In genomic region chr16:93798623-93799022, GRCm38 (mm10) we compare ENCODE assay signal across 19 mouse cellular contexts. TPM values are rescaled to one million over a fixed set of nuclear protein-coding genes. Genes with fewer than 3 reads are reported as not detected.
A peak's percentile ranks its signal among the peaks of the same experiment; 100 is the strongest.
DNase-seq lines count a peak whose midpoint lies in the region; ATAC-seq and TF ChIP-seq lines count a peak whose summit lies in the region.
"Had no signal": no experiment of that assay in that cellular context is flagged by ENCODE, and none has a peak within 500 bp of the region (broad histone marks: within the 10 kb centered on the region; RNA-seq: fewer than 3 reads in every experiment).

No protein-coding gene starts in this region.

- H3K9ac ChIP-seq in limb, embryonic 15.5 days, result no peak overlapping the region
- H3K9ac ChIP-seq: embryonic facial prominence, embryonic 12.5 days; forebrain, embryonic 15.5 days; liver, embryonic 13.5 days; neural tube, embryonic 13.5 days had no signal

- 0 out of 2 replicates have a peak overlapping the region, but pooled peaks have one; percentile 65 for H3K27ac ChIP-seq in limb, embryonic 15.5 days
- H3K27ac ChIP-seq in limb, embryonic 10.5 days, result no peak overlapping the region
- peak overlapping the region; percentile 29; the same call in 1 of the 2 replicates for H3K27ac ChIP-seq in small intestine, adult 2 months (ENCODE audit: insufficient read depth, low read depth, low read length)
- H3K27ac ChIP-seq: embryonic facial prominence, embryonic 12.5 days; forebrain, embryonic 15.5 days; kidney, postnatal 0 days; midbrain, embryonic 10.5 days; neural tube, embryonic 13.5 days had no signal

- no peak for ATAC-seq in limb, embryonic 15.5 days (ENCODE audit: insufficient number of reproducible peaks, low FRiP score, low TSS enrichment, low read depth)
- ATAC-seq in CD4-positive, CD25-positive, alpha-beta regulatory T cell, adult 4 months, result peak; percentile 81
- peak; percentile 88 for ATAC-seq in inflammation-experienced regulatory T-cells, adult 6 months
- ATAC-seq: forebrain, embryonic 15.5 days had no signal

- H3K27me3 ChIP-seq in limb, embryonic 15.5 days, result no peaks in the 10 kb centered on the region
- H3K27me3 ChIP-seq in limb, embryonic 10.5 days (ENCODE audit: low read depth, poor library complexity, severe bottlenecking), result no peaks in the 10 kb centered on the region
- H3K27me3 ChIP-seq in small intestine, adult 2 months (ENCODE audit: control insufficient read depth, insufficient read depth, low read length), result no peaks in the 10 kb centered on the region
- H3K27me3 ChIP-seq: embryonic facial prominence, embryonic 12.5 days; forebrain, embryonic 15.5 days; liver, embryonic 13.5 days; neural tube, embryonic 13.5 days had no signal

- H3K9me3 ChIP-seq in limb, embryonic 15.5 days, result no peaks in the 10 kb centered on the region
- H3K9me3 ChIP-seq in limb, embryonic 10.5 days (replicated peaks), result no peaks in the 10 kb centered on the region
- H3K9me3 ChIP-seq: embryonic facial prominence, embryonic 12.5 days; forebrain, embryonic 15.5 days; G1E; liver, embryonic 13.5 days; midbrain, embryonic 10.5 days; neural tube, embryonic 13.5 days had no signal

- no peak for DNase-seq in limb, embryonic 10.5 days (ENCODE audit: low spot score)
- no peak for DNase-seq in retina, embryonic 14.5 days (ENCODE audit: low spot score)
- DNase-seq in frontal cortex, postnatal 10 days (ENCODE audit: low spot score in 2 of 2), result no peak
- DNase-seq in left cerebral cortex, adult 8-10 months (ENCODE audit: low spot score in 2 of 2), result no peak
- DNase-seq: adrenal gland, adult 8-10 months; B cell, adult 2 months; liver, embryonic 13.5 days; lung, postnatal 14 days; right cerebral cortex, postnatal 25 days had no signal

- H3K4me1 ChIP-seq in limb, embryonic 15.5 days, result peaks cover 19% of the 10 kb centered on the region
- H3K4me1 ChIP-seq in limb, embryonic 10.5 days, result peaks cover 34% of the 10 kb centered on the region
- peaks cover 17% of the 10 kb centered on the region; the same call in 1 of the 2 replicates for H3K4me1 ChIP-seq in small intestine, adult 2 months (ENCODE audit: control insufficient read depth, insufficient read depth, insufficient read length, low read length)
- H3K4me1 ChIP-seq: forebrain, embryonic 15.5 days; neural tube, embryonic 13.5 days had no signal

- H3K36me3 ChIP-seq in limb, embryonic 15.5 days, result peaks cover 8% of the 10 kb centered on the region; the same call in 1 of the 2 replicates
- H3K36me3 ChIP-seq in limb, embryonic 10.5 days, result no peaks in the 10 kb centered on the region
- H3K36me3 ChIP-seq in small intestine, adult 2 months (ENCODE audit: control insufficient read depth, insufficient read depth, low read length), result peaks cover 25% of the 10 kb centered on the region
- H3K36me3 ChIP-seq: embryonic facial prominence, embryonic 12.5 days; G1E had no signal

- no peak for TF ChIP-seq CTCF in small intestine, adult 2 months (IDR thresholded peaks at IDR 0.05; ENCODE audit: extremely low read depth, insufficient read length, insufficient replicate concordance, low read depth, low read length)

- no peak overlapping the region for H3K4me2 ChIP-seq in limb, embryonic 15.5 days
- H3K4me2 ChIP-seq: embryonic facial prominence, embryonic 12.5 days; forebrain, embryonic 15.5 days; liver, embryonic 13.5 days; neural tube, embryonic 13.5 days had no signal

- no peak for TF ChIP-seq POLR2A in small intestine, adult 2 months (IDR thresholded peaks at IDR 0.05; ENCODE audit: low read depth, low read length)

- WGBS in limb, embryonic 15.5 days, result 63% methylated on average over 5 of the region's 5 CpGs
- WGBS in limb, embryonic 10.5 days, result 78% methylated on average over 5 of the region's 5 CpGs
- 43% methylated on average over 5 of the region's 5 CpGs for WGBS in small intestine, adult 2 months

- no peak overlapping the region for H3K4me3 ChIP-seq in limb, embryonic 15.5 days
- H3K4me3 ChIP-seq in limb, embryonic 10.5 days, result no peak overlapping the region
- H3K4me3 ChIP-seq in small intestine, adult 2 months (ENCODE audit: low read depth, low read length), result no peak overlapping the region
- H3K4me3 ChIP-seq: embryonic facial prominence, embryonic 12.5 days; forebrain, embryonic 15.5 days; liver, embryonic 13.5 days; midbrain, embryonic 10.5 days; neural tube, embryonic 13.5 days had no signal

RNA-seq across cellular contexts. Expression of gene Morc3, which starts 33.3 kb away (rescaled TPM):
- 28.2 and 31.6 TPM in 2 replicates for polyA plus RNA-seq in limb, embryonic 15.5 days (2015; fragmentation: Nextera tagmentation; extraction: Ambion mirVana)
- 28.9 and 31.0 TPM in 2 replicates for polyA plus RNA-seq in limb, embryonic 10.5 days (2016; fragmentation: Nextera tagmentation; extraction: Ambion mirVana)
- polyA plus RNA-seq in CD4-positive, CD25-positive, alpha-beta regulatory T cell, adult 4 months (2017; shearing (Covaris generic)), result 100 to 1,000 TPM in 1 of 2 experiments, 10 to 100 TPM in 1; 90.1 to 129 TPM
- polyA plus RNA-seq in inflammation-experienced regulatory T-cells, adult 6 months (2017; shearing (Covaris generic)), result 10 to 100 TPM; 78.1 to 84.6 (median 80.9) TPM
- 1.8 and 2.7 TPM in 2 replicates for polyA plus RNA-seq in small intestine, adult 2 months (2012; rRNA removed)
- total RNA-seq in left cerebral cortex, adult 8-10 months (2022), result 10 to 100 TPM; 27.7 to 34.8 (median 29.4) TPM
